Mouse (Mus musculus): ENCODE measurements around the gene Gm38394. TPM values are rescaled to one million over a fixed set of nuclear protein-coding genes. Genes with fewer than 3 reads are reported as not detected.
A peak's percentile ranks its signal among the peaks of the same experiment; 100 is the strongest.
"Not testable (repeated sequence)": the region's sequence is repeated elsewhere in the genome, so short reads cannot be mapped to it uniquely, and the experiment has no call there.

Gm38394 gene
- total RNA-seq (2021): 10 to 100 TPM; 24.0 to 24.2 TPM
- long read RNA-seq, experiment 1, partial matches to known transcripts: 0 of 1 reads
- long read RNA-seq, experiment 1, other reads (novel, unspliced or antisense): 1 of 1 reads
- long read RNA-seq, experiment 2: 0 reads

- peak; percentile 91 to 96 for DNase-seq (ENCODE audit: low spot score in 2 of 2)
Observed at GRCm38 (mm10) chr1:133661203-133661933, at the start of gene Gm38394. Gene Gm38394 (minus strand): TSS chr1:133661318.

- no peak for DNase-seq (ENCODE audit: low spot score in 2 of 2)
Observed at GRCm38 (mm10) chr1:133710895-133711294, 49.8 kb upstream of the Gm38394 start.

GRCm38 (mm10) chr1:133709292-133709691 is 48.2 kb upstream of the Gm38394 start:
- no peak for DNase-seq (ENCODE audit: low spot score in 2 of 2)

GRCm38 (mm10) chr1:133701824-133702223 is 40.7 kb upstream of the Gm38394 start:
- not testable (repeated sequence) for DNase-seq (ENCODE audit: low spot score in 2 of 2)

- DNase-seq (ENCODE audit: low spot score in 2 of 2): no peak
Observed at GRCm38 (mm10) chr1:133697935-133698620, 37.0 kb upstream of the Gm38394 start.

- DNase-seq (ENCODE audit: low spot score in 2 of 2): no peak
Observed at GRCm38 (mm10) chr1:133695901-133696300, 34.8 kb upstream of the Gm38394 start.

GRCm38 (mm10) chr1:133694876-133695275 is 33.8 kb upstream of the Gm38394 start:
- no peak for DNase-seq (ENCODE audit: low spot score in 2 of 2)

- no peak for DNase-seq (ENCODE audit: low spot score in 2 of 2)
Observed at GRCm38 (mm10) chr1:133694301-133694700, 33.2 kb upstream of the Gm38394 start.

- no peak for DNase-seq (ENCODE audit: low spot score in 2 of 2)
Observed at GRCm38 (mm10) chr1:133693536-133694114, 32.5 kb upstream of the Gm38394 start.

GRCm38 (mm10) chr1:133692195-133692594 is 31.1 kb upstream of the Gm38394 start:
- no peak for DNase-seq (ENCODE audit: low spot score in 2 of 2)

- DNase-seq (ENCODE audit: low spot score in 2 of 2): no peak
Observed at GRCm38 (mm10) chr1:133691046-133691445, 29.9 kb upstream of the Gm38394 start.

- no peak for DNase-seq (ENCODE audit: low spot score in 2 of 2)
Observed at GRCm38 (mm10) chr1:133689897-133690296, 28.8 kb upstream of the Gm38394 start, which contains the start of gene Lax1. Gene Lax1 (minus strand): TSS chr1:133690108.

GRCm38 (mm10) chr1:133688301-133688700 is 27.2 kb upstream of the Gm38394 start:
- no peak for DNase-seq (ENCODE audit: low spot score in 2 of 2)

- DNase-seq (ENCODE audit: low spot score in 2 of 2): peak in 1 of 2 experiments; percentile 27
Observed at GRCm38 (mm10) chr1:133685749-133686519, 24.8 kb upstream of the Gm38394 start.

- no peak for DNase-seq (ENCODE audit: low spot score in 2 of 2)
Observed at GRCm38 (mm10) chr1:133671801-133672200, 10.7 kb upstream of the Gm38394 start.

- DNase-seq (ENCODE audit: low spot score in 2 of 2): no peak
Observed at GRCm38 (mm10) chr1:133671266-133671665, 10.1 kb upstream of the Gm38394 start.

GRCm38 (mm10) chr1:133670776-133671175 is 9.7 kb upstream of the Gm38394 start:
- no peak for DNase-seq (ENCODE audit: low spot score in 2 of 2)

- no peak for DNase-seq (ENCODE audit: low spot score in 2 of 2)
Observed at GRCm38 (mm10) chr1:133670190-133670589, 9.1 kb upstream of the Gm38394 start.

GRCm38 (mm10) chr1:133668618-133669017 is 7.5 kb upstream of the Gm38394 start:
- DNase-seq (ENCODE audit: low spot score in 2 of 2): no peak

- DNase-seq (ENCODE audit: low spot score in 2 of 2): no peak
Observed at GRCm38 (mm10) chr1:133667721-133668120, 6.6 kb upstream of the Gm38394 start.

- not testable (repeated sequence) for DNase-seq (ENCODE audit: low spot score in 2 of 2)
Observed at GRCm38 (mm10) chr1:133665713-133666112, 4.6 kb upstream of the Gm38394 start.

Measured in layer of hippocampus, postnatal 14 days (tissue).